Mouse (Mus musculus) myocyte (in vitro differentiated cells): ENCODE measurements at regions not wholly inside any gene's neighbourhood (a gene's known extent, or its start where the extent isn't known, plus 50 kb on each side); places are given as distances from the start of the nearest gene placed in this dataset.

Experiments used
- CEBPB ChIP-seq: IDR thresholded peaks from 2 replicates; pipeline ENCODE4 v1.6.1; 2011; ENCODE audit warnings: mild to moderate bottlenecking, moderate library complexity; ENCODE audit not compliant: poor library complexity, insufficient read depth, severe bottlenecking
- E2F4 ChIP-seq: IDR thresholded peaks from one replicate; pipeline ENCODE4 v1.6.1; 2011; ENCODE audit warnings: mild to moderate bottlenecking, control low read depth, moderate library complexity; ENCODE audit not compliant: insufficient read depth
- MAX ChIP-seq: IDR thresholded peaks from one replicate; pipeline ENCODE4 v1.6.1; 2011; ENCODE audit warnings: low read depth, mild to moderate bottlenecking, control low read depth
- MYOD1 ChIP-seq, 3 experiments: IDR thresholded peaks; one replicate each; pipeline ENCODE4 v1.6.1; 2011; ENCODE audit warnings: control low read depth in 2 of 3, low read depth in 2 of 3, mild to moderate bottlenecking in 2 of 3, moderate library complexity in 1 of 3; ENCODE audit not compliant: insufficient read length in 2 of 3, control insufficient read depth in 1 of 3
- MYOG ChIP-seq, 3 experiments: IDR thresholded peaks; one replicate each; pipeline ENCODE4 v1.6.1; 2011; ENCODE audit warnings: control low read depth in 2 of 3, low read depth in 2 of 3, mild to moderate bottlenecking in 2 of 3; ENCODE audit not compliant: insufficient read length in 2 of 3, control insufficient read depth in 1 of 3, insufficient read depth in 1 of 3
- POLR2A ChIP-seq: IDR thresholded peaks from one replicate; pipeline ENCODE4 v1.6.1; 2011; ENCODE audit warnings: low read depth, mild to moderate bottlenecking, control low read depth, moderate library complexity; ENCODE audit not compliant: insufficient read length
- POLR2AphosphoS2 ChIP-seq: IDR thresholded peaks from one replicate; pipeline ENCODE4 v1.6.1; 2011; ENCODE audit warnings: low read depth, control low read depth; ENCODE audit not compliant: insufficient read length
- REST ChIP-seq: IDR thresholded peaks from one replicate; pipeline ENCODE4 v1.6.1; 2011; ENCODE audit warnings: mild to moderate bottlenecking, control low read depth, moderate library complexity; ENCODE audit not compliant: insufficient read depth, insufficient read length
- SRF ChIP-seq: IDR thresholded peaks from one replicate; pipeline ENCODE4 v1.6.1; 2011; ENCODE audit warnings: low read depth; ENCODE audit not compliant: control insufficient read depth, insufficient read length
- TCF12 ChIP-seq: IDR thresholded peaks from one replicate; pipeline ENCODE4 v1.6.1; 2011; ENCODE audit warnings: mild to moderate bottlenecking, control low read depth; ENCODE audit not compliant: poor library complexity, insufficient read depth, severe bottlenecking
- TCF3 ChIP-seq: IDR thresholded peaks from one replicate; pipeline ENCODE4 v1.6.1; 2011; ENCODE audit warnings: low read depth, control low read depth; ENCODE audit not compliant: insufficient read length
- USF1 ChIP-seq: IDR thresholded peaks from one replicate; pipeline ENCODE4 v1.6.1; 2011; ENCODE audit warnings: low read depth, mild to moderate bottlenecking, control low read depth, moderate library complexity

DNA sequence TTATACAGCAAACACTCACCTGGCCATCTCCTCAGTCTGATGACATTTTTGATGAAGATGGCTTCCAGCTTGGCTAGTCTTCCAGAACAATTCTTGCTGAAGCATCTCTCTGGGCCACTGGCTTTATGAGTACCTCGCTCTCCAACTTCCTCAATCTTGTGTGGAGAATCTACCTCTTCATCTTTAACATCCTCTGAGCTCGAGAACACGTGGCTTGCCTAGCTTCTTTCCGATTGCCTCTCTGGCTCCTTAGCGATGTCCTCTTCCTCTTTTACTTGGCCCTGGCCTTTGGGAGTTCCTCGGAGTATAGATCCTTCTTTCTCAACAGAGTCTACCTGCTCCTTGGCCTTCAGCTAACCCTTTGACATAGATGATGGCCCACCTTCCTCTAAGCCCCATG lies 231.0 kb downstream of the Uaca start:
- no peak for TF ChIP-seq E2F4
- TF ChIP-seq POLR2A, result no peak
- TF ChIP-seq MYOD1 (IDR thresholded peaks at IDR 0.05; ENCODE audit: control insufficient read depth in 1 of 3, insufficient read length in 2 of 3, low read depth in 2 of 3), result no peak
- TF ChIP-seq SRF, result no peak
- no peak for TF ChIP-seq MYOG (IDR thresholded peaks at IDR 0.05; ENCODE audit: control insufficient read depth in 1 of 3, insufficient read depth in 1 of 3, insufficient read length in 2 of 3, low read depth in 2 of 3)
- TF ChIP-seq MAX, result no peak
- no peak for TF ChIP-seq USF1
- TF ChIP-seq CEBPB, result no peak
- TF ChIP-seq TCF12, result no peak
- no peak for TF ChIP-seq TCF3
- TF ChIP-seq REST, result no peak
- TF ChIP-seq POLR2AphosphoS2, result no peak
